Comparison of ENCODE assay signal across 10 mouse cellular contexts in the genomic region with DNA sequence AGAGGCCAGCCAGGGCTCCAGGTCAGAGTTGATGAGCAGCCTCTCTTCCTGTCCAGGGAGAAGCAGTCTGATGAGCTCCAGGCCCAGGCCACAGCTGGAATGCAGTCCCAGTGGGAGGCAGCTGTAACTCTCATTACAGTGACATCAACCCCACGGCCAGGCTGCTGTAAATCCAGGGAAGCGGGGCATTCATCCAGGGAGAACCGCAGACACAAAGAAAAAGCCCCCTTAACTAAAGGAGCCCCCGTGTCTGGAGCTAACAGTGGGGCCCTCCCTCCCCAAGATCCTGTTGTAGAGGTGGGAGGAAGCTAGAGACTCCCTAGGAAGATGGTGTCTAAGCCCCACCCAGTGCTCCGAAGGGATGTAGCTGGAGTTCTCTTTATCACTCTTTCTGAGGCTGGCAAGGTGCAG. TPM values are rescaled to one million over a fixed set of nuclear protein-coding genes. Genes with fewer than 3 reads are reported as not detected.
A peak's percentile ranks its signal among the peaks of the same experiment; 100 is the strongest.
DNase-seq lines count a peak whose midpoint lies in the region; ATAC-seq and TF ChIP-seq lines count a peak whose summit lies in the region.
"Had no signal": no experiment of that assay in that cellular context is flagged by ENCODE, and none has a peak within 500 bp of the region (broad histone marks: within the 10 kb centered on the region; RNA-seq: fewer than 3 reads in every experiment).

No protein-coding gene starts in this region.

- DNase-seq in lung, embryonic 14.5 days = peak; percentile 82
- no peak for DNase-seq in lung, adult 18-20 months
- DNase-seq in heart, adult 8-10 months (ENCODE audit: low spot score) = peak; percentile 69
- DNase-seq in kidney, postnatal 14 days = peak; percentile 80
- peak; percentile 55 for DNase-seq in retina, embryonic 14.5 days (ENCODE audit: low spot score)
- no peak for DNase-seq in cerebellum, adult 11 months
- no peak for DNase-seq in left cerebral cortex, adult 11 months (ENCODE audit: low spot score)
- no peak for DNase-seq in right cerebral cortex, postnatal 14 days
- DNase-seq: cerebellum, postnatal 25 days had no signal

- peak overlapping the region; percentile 0; the same call in 1 of the 2 replicates for H3K4me2 ChIP-seq in lung, embryonic 14.5 days

- H3K4me3 ChIP-seq in lung, embryonic 14.5 days (ENCODE audit: low read depth, low read length) = no peak overlapping the region
- H3K4me3 ChIP-seq: megakaryocyte, embryonic 14.5 days had no signal

- H3K9me3 ChIP-seq in lung, embryonic 14.5 days (ENCODE audit: low read depth, low read length) = no peaks in the 10 kb centered on the region
- H3K9me3 ChIP-seq: megakaryocyte, embryonic 14.5 days had no signal

- H3K9ac ChIP-seq in lung, embryonic 14.5 days = peak overlapping the region; percentile 29; the same call in 1 of the 2 replicates

- H3K4me1 ChIP-seq in lung, embryonic 14.5 days (ENCODE audit: insufficient read depth) = 0 out of 2 replicates have a peak, but pooled peaks cover 5% of the 10 kb centered on the region
- H3K4me1 ChIP-seq: megakaryocyte, embryonic 14.5 days had no signal

- H3K27ac ChIP-seq in lung, embryonic 14.5 days (ENCODE audit: low read depth) = peak overlapping the region; percentile 90

- 21% methylated on average over 5 of the region's 5 CpGs for WGBS in lung, embryonic 14.5 days

- ATAC-seq in lung, embryonic 14.5 days (ENCODE audit: insufficient read depth) = peak; percentile 86

- no peaks in the 10 kb centered on the region for H3K36me3 ChIP-seq in lung, embryonic 14.5 days (ENCODE audit: insufficient read depth)

- no peaks in the 10 kb centered on the region for H3K27me3 ChIP-seq in lung, embryonic 14.5 days (ENCODE audit: insufficient read depth, low read length)

- TF ChIP-seq CTCF in lung, embryonic 14.5 days (IDR thresholded peaks at IDR 0.05; ENCODE audit: low read depth) = no peak

RNA-seq across cellular contexts. Expression of a gene that starts 13.6 kb away (rescaled TPM):
- 84.5 and 95.4 TPM in 2 replicates for polyA plus RNA-seq in lung, embryonic 14.5 days (2014; fragmentation: Nextera tagmentation; extraction: Ambion mirVana)
- 10 to 100 TPM in 1 of 4 experiments, 1 to 10 TPM in 3; 8.9 to 10.2 (median 9.0) TPM for total RNA-seq in heart, adult 8-10 months (2022)

RNA-seq across cellular contexts. Expression of a gene that starts 43.1 kb away (rescaled TPM):
- polyA plus RNA-seq in lung, embryonic 14.5 days (2014; fragmentation: Nextera tagmentation; extraction: Ambion mirVana) = 0.08 and 0.16 TPM in 2 replicates
- not detected for total RNA-seq in heart, adult 8-10 months (2022)

RNA-seq across cellular contexts. Expression of a gene that starts 57.4 kb away (rescaled TPM):
- 0.19 and 0.21 TPM in 2 replicates for polyA plus RNA-seq in lung, embryonic 14.5 days (2014; fragmentation: Nextera tagmentation; extraction: Ambion mirVana)
- total RNA-seq in heart, adult 8-10 months (2022) = not detected

Comparison
In these comparisons a context has a peak if more than half of its experiments do, and no peak if none do; other contexts are left out.
1. DNase-seq: peak in lung, embryonic 14.5 days (single experiment), heart, adult 8-10 months (single experiment), kidney, postnatal 14 days (single experiment) and retina, embryonic 14.5 days (single experiment); none in lung, adult 18-20 months (0 of 2), cerebellum, adult 11 months (single experiment), left cerebral cortex, adult 11 months (single experiment) and right cerebral cortex, postnatal 14 days (single experiment).